Mouse (Mus musculus) heart, postnatal 0 days (tissue): ENCODE results near the gene Mgat4d. TPM values are rescaled to one million over a fixed set of nuclear protein-coding genes. Genes with fewer than 3 reads are reported as not detected.

Experiments used
- ATAC-seq: fragments of 200-750 bp; cut with Nextera tagmentation; 2 replicates; pipeline ENCODE4 v1.8.0; 2017; ENCODE audit warnings: low read depth, moderate number of reproducible peaks, moderate library complexity; ENCODE audit not compliant: insufficient read depth
- DNase-seq: peaks from one replicate; pipeline ENCODE4 v3.0.0-alpha.2; 2016; ENCODE audit warnings: low spot score
- H3K27ac ChIP-seq: fragments of 300-500 bp; sonication (generic); 2 replicates; pipeline ENCODE4 v1.5.1; 2014; ENCODE audit warnings: low read depth, mild to moderate bottlenecking
- H3K27me3 ChIP-seq: fragments of 300-500 bp; sonication (generic); 2 replicates; pipeline ENCODE4 v1.6.1; 2014; ENCODE audit warnings: low read length, mixed read lengths; ENCODE audit not compliant: control insufficient read depth, insufficient read depth
- H3K36me3 ChIP-seq: fragments of 300-500 bp; sonication (generic); replicated peaks from 2 replicates; pipeline ENCODE4 v1.6.1; 2014; ENCODE audit warnings: low read length, mixed read lengths; ENCODE audit not compliant: control insufficient read depth, insufficient read depth
- H3K4me1 ChIP-seq: fragments of 300-500 bp; sonication (generic); 2 replicates; pipeline ENCODE4 v1.6.1; 2014; ENCODE audit warnings: antibody characterized with exemption; ENCODE audit not compliant: control insufficient read depth, insufficient read depth
- H3K4me2 ChIP-seq: fragments of 300-500 bp; sonication (generic); 2 replicates; pipeline ENCODE4 v1.6.1; 2014; ENCODE audit warnings: low read depth, mild to moderate bottlenecking, low read length, moderate library complexity
- H3K4me3 ChIP-seq: fragments of 300-500 bp; sonication (generic); 2 replicates; pipeline ENCODE4 v1.5.1; 2014; ENCODE audit warnings: low read depth, low read length
- H3K9ac ChIP-seq: fragments of 300-500 bp; sonication (generic); replicated peaks from 2 replicates; pipeline ENCODE4 v1.6.1; 2014; ENCODE audit warnings: low read depth, low read length, mixed read lengths
- H3K9me3 ChIP-seq: fragments of 300-500 bp; sonication (generic); replicated peaks from 2 replicates; pipeline ENCODE4 v1.6.1; 2016; ENCODE audit warnings: low read length; ENCODE audit not compliant: control insufficient read depth
- CTCF ChIP-seq: IDR thresholded peaks from 2 replicates; pipeline ENCODE4 v1.5.1; 2016; ENCODE audit warnings: antibody characterized with exemption, control low read depth, low read depth
- EP300 ChIP-seq: IDR thresholded peaks from 2 replicates; pipeline ENCODE4 v1.6.1; 2016; ENCODE audit warnings: antibody characterized with exemption, low read depth
- WGBS: fragments of 180-500 bp; shearing (Covaris S2); extraction: QIAGEN DNeasy Blood & Tissue Kit; methylation state at CpG from one replicate; pipeline ENCODE4 v1.1.7; 2014; 5-methylcytosine and 5-hydroxymethylcytosine counted together
- polyA plus RNA-seq: library from polyadenylated mRNA; unstranded; fragments of >200 nt; fragmentation: Nextera tagmentation; extraction: Ambion mirVana; gene quantifications from 2 replicates; pipeline ENCODE4 v1.2.1, GENCODE M21; 2015
- total RNA-seq: library from RNA; depleted of rRNA; stranded (reverse); fragments of >200 nt; gene quantifications from 2 replicates; pipeline ENCODE4 v1.2.3, GENCODE M21; 2014; ENCODE audit warnings: low replicate concordance

Gene Mgat4d
- total and polyA plus RNA-seq, 2 experiments from 2014 or later, result not detected

DNA sequence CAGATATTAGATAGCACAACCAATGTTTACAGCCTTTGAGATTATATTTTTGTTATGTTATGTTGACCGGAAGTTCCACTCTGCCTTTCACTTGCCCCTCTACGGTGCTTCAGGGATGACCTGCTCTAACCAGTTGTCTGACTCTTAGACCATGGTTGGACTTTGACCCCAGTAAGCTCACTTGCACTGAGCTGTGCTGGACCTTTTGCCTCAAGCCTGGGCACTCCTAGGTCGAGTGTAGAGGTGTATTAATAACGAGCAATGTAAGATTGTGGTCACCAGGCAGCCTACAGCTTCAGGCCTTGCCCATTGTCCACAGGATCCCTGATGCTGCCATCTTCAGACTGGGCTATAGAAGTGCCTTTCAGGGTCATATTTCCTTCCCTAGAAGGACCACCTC, 49.5 kb downstream of the Mgat4d start:
- Histone ChIP-seq H3K4me3 (no peak overlapping the region), H3K9ac (no peak overlapping the region), H3K4me2 (no peak overlapping the region), H3K36me3 (no peaks in the 10 kb centered on the region), H3K9me3 (no peaks in the 10 kb centered on the region), H3K27ac (no peak overlapping the region), H3K27me3 (0 out of 2 replicates have a peak, but pooled peaks cover 4% of the 10 kb centered on the region), H3K4me1 (no peaks in the 10 kb centered on the region)
- DNase-seq, result no peak
- TF ChIP-seq EP300 (no peak), CTCF (no peak)
- no peak for ATAC-seq
- 66% methylated on average over 4 of the region's 4 CpGs for WGBS

DNA sequence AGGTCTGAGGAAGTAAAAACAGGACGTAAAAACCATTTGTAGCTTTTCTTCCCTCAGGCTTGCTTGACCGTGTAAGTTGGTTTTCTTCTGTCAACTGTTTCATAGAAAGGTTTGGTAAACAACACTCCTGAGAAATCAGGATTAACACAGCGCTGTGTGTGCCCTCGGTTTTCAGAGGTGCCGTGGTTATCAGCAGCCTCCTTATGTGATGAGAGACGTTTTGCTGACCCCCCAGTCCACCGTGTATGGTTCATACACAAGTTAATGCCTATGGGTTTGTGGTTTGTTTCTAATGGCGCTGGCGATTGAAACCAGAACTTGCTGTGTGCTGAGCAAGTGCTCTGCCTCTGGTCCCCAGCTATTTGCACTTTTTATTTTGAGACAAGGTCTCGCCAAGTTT, 57.3 kb downstream of the Mgat4d start:
- Histone ChIP-seq H3K4me3 (no peak overlapping the region), H3K9ac (no peak overlapping the region), H3K9me3 (no peaks in the 10 kb centered on the region), H3K27ac (no peak overlapping the region), H3K36me3 (no peaks in the 10 kb centered on the region), H3K4me2 (no peak overlapping the region), H3K27me3 (0 out of 2 replicates have a peak, but pooled peaks cover 9% of the 10 kb centered on the region), H3K4me1 (no peaks in the 10 kb centered on the region)
- WGBS, result 42% methylated on average over 10 of the region's 10 CpGs
- DNase-seq (no peak), ATAC-seq (no peak)
- no peak for TF ChIP-seq CTCF
- no peak for TF ChIP-seq EP300

- Histone ChIP-seq H3K36me3 (no peaks in the 10 kb centered on the region), H3K4me1 (no peaks in the 10 kb centered on the region), H3K27me3 (0 out of 2 replicates have a peak, but pooled peaks cover 9% of the 10 kb centered on the region), H3K27ac (no peak overlapping the region), H3K4me2 (no peak overlapping the region), H3K4me3 (no peak overlapping the region), H3K9me3 (no peaks in the 10 kb centered on the region), H3K9ac (no peak overlapping the region)
- no peak for DNase-seq
- ATAC-seq, result no peak
- no peak for TF ChIP-seq EP300
- TF ChIP-seq CTCF, result no peak
- WGBS, result 34% methylated on average over 6 of the region's 6 CpGs
These were observed 58.6 kb downstream of the Mgat4d start for GRCm38 (mm10) chr8:83406836-83407235.

GRCm38 (mm10) chr8:83408496-83408895, 60.2 kb downstream of the Mgat4d start:
- no peak overlapping the region for H3K4me3 ChIP-seq
- WGBS, result 52% methylated on average over 7 of the region's 7 CpGs
- no peak overlapping the region for H3K4me2 ChIP-seq
- no peaks in the 10 kb centered on the region for H3K4me1 ChIP-seq
- H3K27me3 ChIP-seq, result 0 out of 2 replicates have a peak, but pooled peaks cover 5% of the 10 kb centered on the region
- TF ChIP-seq EP300, result no peak
- TF ChIP-seq CTCF, result no peak
- no peaks in the 10 kb centered on the region for H3K36me3 ChIP-seq
- no peak for ATAC-seq
- H3K9ac ChIP-seq, result no peak overlapping the region
- DNase-seq, result no peak
- H3K27ac ChIP-seq, result no peak overlapping the region
- H3K9me3 ChIP-seq, result no peaks in the 10 kb centered on the region

DNA sequence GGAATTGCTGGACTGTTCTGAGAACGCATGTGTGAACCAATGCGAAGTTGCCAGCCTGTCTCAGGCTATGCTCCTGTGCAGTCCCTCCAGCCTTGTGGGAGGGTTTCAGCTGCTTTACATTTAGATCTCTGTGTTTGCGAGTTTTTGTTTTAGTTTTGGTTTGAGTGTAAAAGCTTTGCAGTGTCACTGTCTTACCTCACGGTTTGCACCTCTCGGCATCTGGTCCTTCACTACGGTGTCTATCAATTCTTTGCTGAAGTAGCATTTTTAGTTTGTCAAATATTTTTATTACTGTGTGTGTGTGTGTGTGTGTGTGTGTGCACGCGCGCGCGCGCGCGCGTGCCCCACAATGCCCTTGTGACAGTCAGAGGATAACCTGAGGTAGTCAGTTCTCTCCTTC, 68.6 kb downstream of the Mgat4d start:
- Histone ChIP-seq H3K9ac (no peak overlapping the region), H3K4me1 (no peaks in the 10 kb centered on the region), H3K4me3 (no peak overlapping the region), H3K4me2 (no peak overlapping the region), H3K36me3 (no peaks in the 10 kb centered on the region), H3K27ac (no peak overlapping the region), H3K9me3 (no peaks in the 10 kb centered on the region), H3K27me3 (no peaks in the 10 kb centered on the region; the same call in 1 of the 2 replicates)
- TF ChIP-seq CTCF (no peak), EP300 (no peak)
- ATAC-seq, result no peak
- WGBS, result 94% methylated on average over 15 of the region's 15 CpGs
- no peak for DNase-seq

DNA sequence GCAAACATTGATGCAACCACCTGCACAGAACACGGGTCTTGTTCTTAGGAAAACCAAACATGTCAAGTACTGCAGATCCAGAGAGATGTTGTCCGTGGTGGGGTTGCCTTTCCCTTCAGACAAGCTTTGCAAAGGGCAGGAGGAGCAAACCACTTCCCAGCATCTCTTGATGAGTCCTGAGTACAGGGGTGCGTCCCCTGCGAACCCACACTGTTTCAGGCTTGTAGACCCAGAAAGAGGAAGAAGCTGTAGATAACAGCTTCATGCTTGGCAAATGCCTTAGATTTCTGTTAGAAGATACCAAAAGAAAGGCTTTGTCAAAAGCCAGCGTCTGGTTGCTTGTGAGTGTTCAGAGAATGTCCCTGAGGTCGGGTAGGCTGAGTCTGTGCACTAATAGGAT, 69.7 kb downstream of the Mgat4d start:
- H3K4me1 ChIP-seq, result no peaks in the 10 kb centered on the region
- H3K4me2 ChIP-seq, result no peak overlapping the region
- H3K36me3 ChIP-seq, result no peaks in the 10 kb centered on the region
- no peak overlapping the region for H3K9ac ChIP-seq
- no peaks in the 10 kb centered on the region for H3K9me3 ChIP-seq
- no peak overlapping the region for H3K27ac ChIP-seq
- ATAC-seq (no peak), DNase-seq (no peak)
- TF ChIP-seq CTCF (no peak), EP300 (no peak)
- H3K4me3 ChIP-seq, result no peak overlapping the region
- peaks cover 2% of the 10 kb centered on the region; the same call in 1 of the 2 replicates for H3K27me3 ChIP-seq
- WGBS, result 64% methylated on average over 6 of the region's 6 CpGs
